Mouse (Mus musculus) Patski (cell line): Measurements from ENCODE around the gene Ap1g1. TPM values are rescaled to one million over a fixed set of nuclear protein-coding genes. Genes with fewer than 3 reads are reported as not detected.

Experiments used
- ATAC-seq: fragments of 100-300 bp; one replicate; pipeline ENCODE4 v1.8.0; 2021
- CTCF ChIA-PET: fragments of 350-600 bp; sonication (Branson Sonifier 250); formaldehyde crosslinking; loops from one replicate; lab custom pipeline; 2022; ENCODE audit warnings: inconsistent platforms; lab: Charles Lee
- POLR2A ChIA-PET: fragments of 350-600 bp; sonication (Branson Sonifier 250); formaldehyde crosslinking; loops from one replicate; lab custom pipeline; 2022; ENCODE audit warnings: antibody characterized with exemption, inconsistent platforms; lab: Charles Lee
- DNase-seq: peaks from one replicate; pipeline ENCODE4 v3.0.0-alpha.2; 2011; ENCODE audit warnings: low read depth, low spot score
- H3K27me3 ChIP-seq: fragments of 371-371 bp; one replicate; pipeline ENCODE4 v1.5.1; 2021
- CTCF ChIP-seq: fragments of 100-300 bp; IDR thresholded peaks from one replicate; pipeline ENCODE4 v1.5.1; 2021
- in situ Hi-C: fragments of 300-500 bp; cut with MboI; formaldehyde crosslinking; loops from 3 replicates; pipeline ENCODE4 v1.11.1; 2018; ENCODE audit warnings: low pct_unique_long_range_greater_than_20kb, mixed read lengths
- polyA plus RNA-seq: library from polyadenylated mRNA; unstranded; gene quantifications from one replicate; pipeline ENCODE4 v1.2.3, GENCODE M21; 2021

The Ap1g1 gene
- polyA plus RNA-seq, 1 experiment from 2014 or later: 104 TPM

DNA sequence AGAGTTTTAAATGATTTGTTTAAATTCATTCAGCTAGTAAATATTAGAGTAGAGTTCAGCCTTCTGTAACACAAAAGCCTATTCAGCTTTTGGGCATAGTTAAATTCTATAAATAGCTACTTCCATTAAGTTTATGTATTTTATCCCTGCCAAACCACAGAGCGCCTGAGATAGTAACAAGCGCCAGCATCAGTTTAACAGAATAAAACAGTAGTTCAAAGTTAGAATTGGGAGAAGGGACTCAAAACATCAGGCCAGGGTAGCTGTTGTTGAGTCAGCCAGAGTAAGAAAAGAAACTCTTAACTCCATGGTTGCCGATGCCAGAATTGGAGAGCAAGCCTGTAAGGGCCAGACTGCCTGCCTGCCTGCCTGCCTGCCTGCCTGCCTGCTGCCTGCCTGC lies 28.2 kb downstream of the Ap1g1 start:
- POLR2A ChIA-PET: no interaction called here
- ATAC-seq (no peak), DNase-seq (no peak)
- no peak for TF ChIP-seq CTCF
- H3K27me3 ChIP-seq: no peaks in the 10 kb centered on the region
- CTCF ChIA-PET: interaction anchor here (1.5 kb wide), 1 partner anchor 42 kb away, joined by 3 read pairs; no protein-coding TSS in a partner anchor
- in situ Hi-C loops: no loop called here

DNA sequence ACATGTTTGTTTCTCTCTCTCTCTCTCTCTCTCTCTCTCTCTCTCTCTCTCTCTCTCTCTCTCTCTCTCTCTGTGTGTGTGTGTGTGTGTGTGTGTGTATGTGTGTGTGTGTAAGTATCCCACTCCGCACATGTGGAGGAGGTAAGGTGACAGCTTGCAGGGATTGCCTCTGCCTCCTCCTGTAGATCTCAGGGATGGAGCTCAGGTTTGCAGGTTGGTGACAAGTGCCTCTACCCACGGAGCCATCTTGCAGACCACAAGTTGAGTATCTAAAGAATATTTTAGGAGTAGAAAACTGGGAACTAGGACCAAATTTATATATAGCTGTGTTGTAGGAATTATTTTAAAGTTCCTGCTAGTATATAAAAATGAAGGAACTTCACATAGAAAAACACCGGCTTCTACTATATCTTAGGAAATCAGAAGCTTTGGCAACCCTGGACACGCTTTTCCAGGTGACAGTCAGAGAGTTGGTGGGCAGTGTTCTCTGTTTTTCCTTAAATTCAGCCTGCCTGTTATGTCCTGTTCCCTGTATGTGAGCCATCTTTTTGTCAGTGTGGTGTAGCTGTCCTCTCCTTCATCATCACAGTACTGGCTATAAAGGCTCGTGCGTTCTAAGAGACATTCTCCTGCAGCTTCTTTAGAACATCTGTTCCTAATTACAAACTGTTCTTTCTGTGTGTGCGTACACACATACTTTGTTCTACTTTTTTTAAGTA lies 29.2 kb downstream of the Ap1g1 start:
- ATAC-seq: no peak
- DNase-seq: no peak
- POLR2A ChIA-PET: interaction anchor here (0.8 kb wide), 1 partner anchor 112 kb away, joined by 4 read pairs; no protein-coding TSS in a partner anchor
- no peaks in the 10 kb centered on the region for H3K27me3 ChIP-seq
- no peak for TF ChIP-seq CTCF
- in situ Hi-C loops: no loop called here
- CTCF ChIA-PET: interaction anchor here (0.8 to 1.5 kb wide), 2 partner anchors 43 to 69 kb away, joined by 3 read pairs; no protein-coding TSS in a partner anchor

DNA sequence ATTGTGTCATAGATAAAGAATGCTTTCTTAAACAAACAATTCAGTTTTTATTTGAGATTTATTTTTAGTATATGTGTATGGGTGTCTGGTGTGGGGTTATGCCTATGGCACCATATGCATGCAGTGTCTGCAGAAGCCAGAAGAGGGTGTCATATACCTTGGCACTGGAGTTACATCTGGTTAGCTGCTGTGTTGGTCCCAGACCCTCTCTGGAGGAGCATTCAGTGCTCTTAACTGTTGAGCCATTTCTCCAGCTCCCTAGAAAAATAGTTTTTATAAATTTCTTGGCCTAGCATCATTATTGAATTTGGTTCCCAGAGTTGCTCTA lies 29.7 kb downstream of the Ap1g1 start:
- no peak for ATAC-seq
- TF ChIP-seq CTCF: peak; percentile 41
- in situ Hi-C loops: no loop called here
- CTCF ChIA-PET: interaction anchor here (0.8 kb wide), 1 partner anchor 70 kb away, joined by 3 read pairs; no protein-coding TSS in a partner anchor
- no peak for DNase-seq
- POLR2A ChIA-PET: no interaction called here
- no peaks in the 10 kb centered on the region for H3K27me3 ChIP-seq

DNA sequence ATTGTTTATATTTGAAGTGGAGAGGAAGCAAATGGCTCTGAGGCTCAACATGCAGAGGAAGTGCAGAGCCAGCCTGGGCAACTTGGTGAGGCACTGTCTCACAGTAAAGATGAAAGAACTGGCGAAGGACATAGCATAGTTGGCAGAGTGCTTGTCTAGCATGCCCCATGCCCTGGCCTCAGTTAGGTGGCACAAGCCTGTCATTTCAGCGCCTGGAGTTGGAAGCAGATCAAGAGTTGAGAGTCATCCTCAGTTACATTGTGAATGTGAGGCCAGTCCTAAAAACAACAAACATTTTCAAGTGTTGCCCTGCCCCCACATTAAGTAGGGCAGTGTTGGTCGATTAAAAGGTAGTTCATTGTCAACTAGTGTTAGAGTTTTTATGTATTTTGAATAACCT lies 32.1 kb downstream of the Ap1g1 start:
- CTCF ChIA-PET: interaction anchor here (3.1 kb wide), 1 partner anchor 11 kb away, joined by 12 read pairs; no protein-coding TSS in a partner anchor
- DNase-seq: no peak
- TF ChIP-seq CTCF: no peak

DNA sequence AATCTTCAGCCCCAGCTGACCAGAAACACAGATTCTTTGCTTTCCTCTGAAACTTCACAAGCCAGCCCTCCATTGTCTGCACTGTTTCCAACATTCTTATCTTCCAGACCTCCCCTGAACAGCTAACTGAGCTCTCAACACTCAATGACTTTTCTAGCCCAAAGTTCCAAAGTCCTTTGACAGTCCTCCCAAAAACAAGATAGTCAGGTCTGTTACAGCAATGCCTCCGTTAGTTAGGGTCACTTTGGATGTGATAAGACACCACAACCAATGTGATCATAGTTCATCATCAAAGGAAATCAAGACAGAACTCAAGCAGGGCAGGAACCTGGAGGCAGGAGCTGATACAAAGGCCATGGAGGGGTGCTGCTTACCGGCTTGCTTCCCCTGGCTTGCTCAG lies 36.9 kb downstream of the Ap1g1 start:
- no peak for TF ChIP-seq CTCF
- in situ Hi-C loops: no loop called here
- ATAC-seq (no peak), DNase-seq (no peak)
- CTCF ChIA-PET: interaction anchor here (1.0 kb wide), 2 partner anchors 18 to 109 kb away, joined by 3 read pairs; no protein-coding TSS in a partner anchor
- POLR2A ChIA-PET: no interaction called here
- H3K27me3 ChIP-seq: no peaks in the 10 kb centered on the region

More for the DNA sequence above, 32.1 kb downstream of the Ap1g1 start:
- POLR2A ChIA-PET: interaction anchor here (0.6 kb wide), 1 partner anchor 73 kb away, joined by 3 read pairs; the partner anchor contains the start of gene Atxn1l
- ATAC-seq: no peak
- H3K27me3 ChIP-seq: no peaks in the 10 kb centered on the region
- in situ Hi-C loops: no loop called here

DNA sequence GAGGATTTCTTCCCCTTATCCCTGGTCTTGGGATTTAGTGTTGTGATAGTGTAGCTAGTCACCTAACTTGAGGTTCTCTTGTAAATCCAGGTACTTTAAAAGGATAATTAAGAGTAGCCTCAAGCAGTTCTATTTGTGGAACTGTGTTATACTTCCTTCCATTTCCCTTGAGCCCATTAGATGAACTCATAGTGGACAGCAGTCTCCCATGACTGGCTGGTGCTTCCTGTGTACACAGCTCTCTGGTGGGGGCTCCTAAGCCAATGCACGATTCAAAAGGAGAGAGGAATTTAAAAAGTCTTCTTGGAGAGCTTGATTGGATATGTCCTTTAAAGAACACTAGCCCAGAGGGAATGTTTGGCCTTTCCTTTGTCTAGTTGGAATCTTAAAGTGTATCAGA lies 39.6 kb downstream of the Ap1g1 start:
- POLR2A ChIA-PET: interaction anchor here (0.6 to 0.8 kb wide), 2 partner anchors 51 to 99 kb away, joined by 3 to 4 read pairs; no protein-coding TSS in a partner anchor
- H3K27me3 ChIP-seq: no peaks in the 10 kb centered on the region
- CTCF ChIA-PET: interaction anchor here (1.1 kb wide), 1 partner anchor 38 kb away, joined by 3 read pairs; no protein-coding TSS in a partner anchor
- DNase-seq (no peak), ATAC-seq (peak; percentile 67)
- no peak for TF ChIP-seq CTCF
- in situ Hi-C loops: no loop called here

DNA sequence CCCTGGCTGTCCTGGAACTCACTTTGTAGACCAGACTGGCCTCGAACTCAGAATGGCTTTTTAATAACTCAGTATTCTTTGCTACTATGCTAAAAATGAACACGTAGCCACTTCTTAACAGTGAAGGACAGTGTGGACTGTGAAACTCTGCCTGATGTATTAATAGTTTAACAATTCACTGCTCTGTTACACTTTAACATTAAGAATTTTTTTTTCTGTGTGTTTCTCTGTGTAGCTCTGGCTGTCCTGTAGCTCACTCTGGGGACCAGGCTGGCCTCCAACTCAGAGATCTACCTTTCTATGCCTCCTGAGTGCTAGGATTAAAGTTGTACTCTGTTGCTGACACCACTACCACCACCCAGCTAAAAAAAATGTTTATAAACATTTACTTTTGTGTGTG lies 45.2 kb downstream of the Ap1g1 start:
- ChIA-PET POLR2A (interaction anchor here (0.7 to 1.2 kb wide), 3 partner anchors 35 to 181 kb away, joined by 3 to 5 read pairs (median 3); no protein-coding TSS in a partner anchor), CTCF (interaction anchor here (0.8 to 4.1 kb wide), 5 partner anchors 12 to 118 kb away, joined by 3 to 12 read pairs (median 4); partner anchors contain the start of gene Zfp821)
- TF ChIP-seq CTCF: peak; percentile 24
- no peaks in the 10 kb centered on the region for H3K27me3 ChIP-seq
- in situ Hi-C loops: no loop called here
- DNase-seq: no peak
- ATAC-seq: peak; percentile 91

DNA sequence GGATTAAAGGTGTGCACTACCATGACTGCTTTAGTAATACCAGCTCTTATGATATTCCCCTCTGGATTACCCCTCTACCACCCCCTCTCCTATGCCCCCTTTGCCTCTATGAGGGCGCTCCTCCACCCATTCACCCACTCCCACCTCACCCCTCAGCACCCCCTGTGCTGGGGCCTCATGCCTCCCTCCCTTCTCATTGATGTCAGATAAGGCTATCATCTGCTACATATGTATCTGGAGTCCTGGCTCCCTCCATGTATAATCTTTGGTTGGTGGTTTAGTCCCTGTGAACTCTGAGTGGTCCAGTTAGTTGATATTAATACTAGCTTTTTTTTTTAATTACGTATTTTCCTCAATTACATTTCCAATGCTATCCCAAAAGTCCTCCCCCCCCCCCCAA lies 61.5 kb downstream of the Ap1g1 start:
- CTCF ChIA-PET: no interaction called here
- DNase-seq (no peak), ATAC-seq (no peak)
- H3K27me3 ChIP-seq: no peaks in the 10 kb centered on the region
- TF ChIP-seq CTCF: no peak
- POLR2A ChIA-PET: interaction anchor here (1.4 kb wide), 1 partner anchor 21 kb away, joined by 3 read pairs; no protein-coding TSS in a partner anchor
- in situ Hi-C loops: no loop called here

DNA sequence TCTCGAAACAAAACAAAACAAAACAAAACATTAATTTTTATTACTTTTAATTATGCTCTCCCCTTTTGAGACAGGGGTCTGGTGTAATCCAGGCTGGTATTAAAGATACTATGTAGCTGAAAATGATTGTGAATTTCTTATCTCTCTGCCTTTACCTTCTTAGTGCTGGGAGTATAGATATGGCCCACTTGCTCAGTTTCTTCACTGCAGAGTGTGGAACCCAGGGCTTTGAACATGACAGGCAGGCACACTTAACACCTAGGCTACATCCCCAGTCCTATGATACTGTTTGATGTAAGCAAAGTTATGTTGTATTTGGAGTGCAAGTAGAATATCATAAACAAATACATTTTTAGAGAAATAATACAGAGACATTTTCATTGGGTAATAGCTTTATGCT lies 64.1 kb downstream of the Ap1g1 start:
- no peak for DNase-seq
- no peak for TF ChIP-seq CTCF
- no peaks in the 10 kb centered on the region for H3K27me3 ChIP-seq
- POLR2A ChIA-PET: no interaction called here
- ATAC-seq: no peak
- in situ Hi-C loops: no loop called here
- CTCF ChIA-PET: interaction anchor here (1.2 kb wide), 1 partner anchor 9 kb away, joined by 3 read pairs; no protein-coding TSS in a partner anchor

DNA sequence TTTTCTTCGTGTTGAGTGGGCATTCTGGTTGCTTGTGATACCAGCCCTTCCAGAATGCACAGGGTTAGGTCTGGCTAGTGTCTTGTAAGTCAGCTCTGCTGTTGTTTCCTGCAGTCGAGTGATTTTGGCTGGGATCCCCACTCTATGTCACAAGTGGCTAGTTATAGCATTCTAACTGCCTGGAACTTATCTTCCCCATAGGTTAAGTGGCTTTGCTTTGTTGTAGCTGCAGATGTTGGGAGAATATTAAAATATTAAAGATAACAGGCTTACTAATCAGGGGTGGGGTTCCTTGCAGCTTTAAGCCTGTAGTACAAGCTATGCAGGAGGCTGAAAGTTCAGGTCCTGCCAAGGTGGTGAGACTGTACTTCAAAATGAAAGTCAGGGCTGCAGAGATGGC lies 69.5 kb downstream of the Ap1g1 start:
- DNase-seq (no peak), ATAC-seq (no peak)
- H3K27me3 ChIP-seq: no peaks in the 10 kb centered on the region
- POLR2A ChIA-PET: no interaction called here
- CTCF ChIA-PET: interaction anchor here (0.8 to 2.1 kb wide), 4 partner anchors 11 to 17 kb away, joined by 3 to 6 read pairs (median 4); no protein-coding TSS in a partner anchor
- no peak for TF ChIP-seq CTCF
- in situ Hi-C loops: no loop called here

DNA sequence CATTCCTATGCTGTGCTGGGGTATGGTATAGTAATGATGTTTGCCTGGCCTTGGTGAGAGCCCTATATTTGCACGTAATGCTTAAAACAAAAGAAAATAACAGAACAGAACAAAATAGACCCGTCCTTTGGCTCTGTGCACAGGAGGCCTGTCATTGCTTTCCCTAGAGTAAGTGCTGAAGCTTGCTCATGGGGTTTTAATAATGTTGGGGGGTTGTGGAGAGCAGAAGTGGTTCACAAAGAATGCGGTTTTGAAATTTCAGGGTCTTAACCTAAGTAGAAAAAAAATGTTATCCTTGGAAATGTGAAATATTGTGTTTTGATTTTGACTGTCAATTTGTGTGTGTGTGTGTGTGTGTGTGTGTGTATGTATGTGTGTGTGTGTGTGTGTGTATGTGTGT lies 70.6 kb downstream of the Ap1g1 start:
- H3K27me3 ChIP-seq: no peaks in the 10 kb centered on the region
- DNase-seq (no peak), ATAC-seq (no peak)
- in situ Hi-C loops: no loop called here
- CTCF ChIA-PET: interaction anchor here (1.3 to 1.8 kb wide), 2 partner anchors 12 to 19 kb away, joined by 3 read pairs; no protein-coding TSS in a partner anchor
- POLR2A ChIA-PET: no interaction called here
- no peak for TF ChIP-seq CTCF
